Mouse (Mus musculus): ENCODE data around the gene Npas3. TPM values are rescaled to one million over a fixed set of nuclear protein-coding genes. Genes with fewer than 3 reads are reported as not detected.

Gene Npas3
- polyA plus RNA-seq, 1 experiment from 2014 or later = 2.6 TPM

- ATAC-seq = no peak
- Histone ChIP-seq H3K36me3 (no peaks in the 10 kb centered on the region), H3K27ac (no peak overlapping the region), H3K4me2 (replicated peaks) (peak overlapping the region; percentile 17; the same call in 1 of the 2 replicates), H3K4me3 (replicated peaks) (no peak overlapping the region), H3K4me1 (replicated peaks) (peaks cover 6% of the 10 kb centered on the region; the same call in 1 of the 2 replicates), H3K9ac (no peak overlapping the region), H3K9me3 (no peaks in the 10 kb centered on the region), H3K27me3 (replicated peaks) (no peaks in the 10 kb centered on the region)
- 56% methylated on average over 16 of the region's 16 CpGs for WGBS
Observed at GRCm38 (mm10) chr12:53297946-53298840, 49.7 kb downstream of the Npas3 start.

GRCm38 (mm10) chr12:53300964-53301363 is 52.5 kb downstream of the Npas3 start:
- Histone ChIP-seq H3K27ac (no peak overlapping the region), H3K4me2 (replicated peaks) (no peak overlapping the region), H3K4me1 (replicated peaks) (peaks cover 4% of the 10 kb centered on the region; the same call in 1 of the 2 replicates), H3K27me3 (replicated peaks) (no peaks in the 10 kb centered on the region), H3K36me3 (no peaks in the 10 kb centered on the region), H3K4me3 (replicated peaks) (no peak overlapping the region), H3K9me3 (no peaks in the 10 kb centered on the region), H3K9ac (no peak overlapping the region)
- ATAC-seq = no peak
- 68% methylated on average over 2 of the region's 2 CpGs for WGBS

GRCm38 (mm10) chr12:53302129-53302528 is 53.7 kb downstream of the Npas3 start:
- H3K4me3 ChIP-seq (replicated peaks) = no peak overlapping the region
- no peak overlapping the region for H3K9ac ChIP-seq
- H3K36me3 ChIP-seq = no peaks in the 10 kb centered on the region
- H3K27ac ChIP-seq = no peak overlapping the region
- peaks cover 4% of the 10 kb centered on the region; the same call in 1 of the 2 replicates for H3K4me1 ChIP-seq (replicated peaks)
- H3K4me2 ChIP-seq (replicated peaks) = no peak overlapping the region
- H3K9me3 ChIP-seq = no peaks in the 10 kb centered on the region
- WGBS = 81% methylated on average over 3 of the region's 3 CpGs
- no peaks in the 10 kb centered on the region for H3K27me3 ChIP-seq (replicated peaks)
- no peak for ATAC-seq

- WGBS = 37% methylated on average over 2 of the region's 2 CpGs
Observed at GRCm38 (mm10) chr12:53316715-53317114, 68.2 kb downstream of the Npas3 start.

GRCm38 (mm10) chr12:53317801-53318200 is 69.3 kb downstream of the Npas3 start:
- Histone ChIP-seq H3K27me3 (replicated peaks) (no peaks in the 10 kb centered on the region), H3K9me3 (no peaks in the 10 kb centered on the region), H3K4me1 (replicated peaks) (no peaks in the 10 kb centered on the region), H3K4me3 (replicated peaks) (no peak overlapping the region), H3K27ac (no peak overlapping the region), H3K9ac (no peak overlapping the region), H3K4me2 (replicated peaks) (no peak overlapping the region), H3K36me3 (no peaks in the 10 kb centered on the region)
- 47% methylated on average over 3 of the region's 3 CpGs for WGBS
- no peak for ATAC-seq

More at GRCm38 (mm10) chr12:53316715-53317114, 68.2 kb downstream of the Npas3 start:
- no peaks in the 10 kb centered on the region for H3K9me3 ChIP-seq
- no peak overlapping the region for H3K27ac ChIP-seq
- no peaks in the 10 kb centered on the region for H3K27me3 ChIP-seq (replicated peaks)
- H3K9ac ChIP-seq = no peak overlapping the region
- no peak for ATAC-seq
- no peaks in the 10 kb centered on the region for H3K4me1 ChIP-seq (replicated peaks)
- no peak overlapping the region for H3K4me3 ChIP-seq (replicated peaks)
- H3K4me2 ChIP-seq (replicated peaks) = no peak overlapping the region
- no peaks in the 10 kb centered on the region for H3K36me3 ChIP-seq

- Histone ChIP-seq H3K27ac (no peak overlapping the region), H3K36me3 (no peaks in the 10 kb centered on the region), H3K4me1 (replicated peaks) (no peaks in the 10 kb centered on the region), H3K27me3 (replicated peaks) (no peaks in the 10 kb centered on the region), H3K4me3 (replicated peaks) (no peak overlapping the region), H3K9me3 (no peaks in the 10 kb centered on the region), H3K9ac (no peak overlapping the region), H3K4me2 (replicated peaks) (no peak overlapping the region)
- ATAC-seq = 0 out of 2 replicates have a peak, but pooled peaks have one; percentile 36
- whole genome bisulfite sequencing = 45% methylated on average over 2 of the region's 2 CpGs
Observed at GRCm38 (mm10) chr12:53320526-53320925, 72.0 kb downstream of the Npas3 start.

GRCm38 (mm10) chr12:53321018-53321417 is 72.5 kb downstream of the Npas3 start:
- H3K9me3 ChIP-seq = no peaks in the 10 kb centered on the region
- no peak overlapping the region for H3K4me2 ChIP-seq (replicated peaks)
- H3K36me3 ChIP-seq = no peaks in the 10 kb centered on the region
- no peak for ATAC-seq
- 62% methylated on average over 12 of the region's 12 CpGs for WGBS
- no peak overlapping the region for H3K9ac ChIP-seq
- no peaks in the 10 kb centered on the region for H3K4me1 ChIP-seq (replicated peaks)
- H3K27ac ChIP-seq = no peak overlapping the region
- no peak overlapping the region for H3K4me3 ChIP-seq (replicated peaks)
- H3K27me3 ChIP-seq (replicated peaks) = no peaks in the 10 kb centered on the region

GRCm38 (mm10) chr12:53321944-53322343 is 73.5 kb downstream of the Npas3 start:
- Histone ChIP-seq H3K9me3 (no peaks in the 10 kb centered on the region), H3K9ac (no peak overlapping the region), H3K4me2 (replicated peaks) (no peak overlapping the region), H3K27me3 (replicated peaks) (no peaks in the 10 kb centered on the region), H3K4me1 (replicated peaks) (no peaks in the 10 kb centered on the region), H3K27ac (no peak overlapping the region), H3K36me3 (no peaks in the 10 kb centered on the region), H3K4me3 (replicated peaks) (no peak overlapping the region)
- ATAC-seq = no peak
- 88% methylated on average over 2 of the region's 2 CpGs for WGBS

- Histone ChIP-seq H3K4me3 (replicated peaks) (no peak overlapping the region), H3K27me3 (replicated peaks) (no peaks in the 10 kb centered on the region), H3K9ac (no peak overlapping the region), H3K36me3 (no peaks in the 10 kb centered on the region), H3K9me3 (no peaks in the 10 kb centered on the region), H3K4me1 (replicated peaks) (no peaks in the 10 kb centered on the region), H3K4me2 (replicated peaks) (no peak overlapping the region), H3K27ac (0 out of 2 replicates have a peak overlapping the region, but pooled peaks have one; percentile 37)
- ATAC-seq = no peak
- 23% methylated on average over 3 of the region's 3 CpGs for WGBS
Observed at GRCm38 (mm10) chr12:53327653-53328188, 79.2 kb downstream of the Npas3 start.

GRCm38 (mm10) chr12:53328257-53328736 is 79.8 kb downstream of the Npas3 start:
- Histone ChIP-seq H3K9me3 (no peaks in the 10 kb centered on the region), H3K4me3 (replicated peaks) (no peak overlapping the region), H3K27me3 (replicated peaks) (no peaks in the 10 kb centered on the region), H3K27ac (0 out of 2 replicates have a peak overlapping the region, but pooled peaks have one; percentile 37), H3K36me3 (no peaks in the 10 kb centered on the region), H3K9ac (no peak overlapping the region), H3K4me1 (replicated peaks) (no peaks in the 10 kb centered on the region), H3K4me2 (replicated peaks) (no peak overlapping the region)
- 20% methylated on average over 5 of the region's 5 CpGs for WGBS
- ATAC-seq = 0 out of 2 replicates have a peak, but pooled peaks have one; percentile 23

GRCm38 (mm10) chr12:53330141-53330540 is 81.7 kb downstream of the Npas3 start:
- Histone ChIP-seq H3K9ac (no peak overlapping the region), H3K4me3 (replicated peaks) (no peak overlapping the region), H3K36me3 (no peaks in the 10 kb centered on the region), H3K4me1 (replicated peaks) (no peaks in the 10 kb centered on the region), H3K27me3 (replicated peaks) (no peaks in the 10 kb centered on the region), H3K9me3 (no peaks in the 10 kb centered on the region), H3K27ac (no peak overlapping the region), H3K4me2 (replicated peaks) (no peak overlapping the region)
- ATAC-seq = no peak
- WGBS = 88% methylated on average over 6 of the region's 6 CpGs

GRCm38 (mm10) chr12:53331391-53331790 is 82.9 kb downstream of the Npas3 start:
- H3K9me3 ChIP-seq = no peaks in the 10 kb centered on the region
- no peak overlapping the region for H3K4me2 ChIP-seq (replicated peaks)
- H3K9ac ChIP-seq = no peak overlapping the region
- 77% methylated on average over 9 of the region's 9 CpGs for WGBS
- ATAC-seq = no peak
- no peaks in the 10 kb centered on the region for H3K4me1 ChIP-seq (replicated peaks)
- no peak overlapping the region for H3K27ac ChIP-seq
- H3K4me3 ChIP-seq (replicated peaks) = no peak overlapping the region
- H3K36me3 ChIP-seq = no peaks in the 10 kb centered on the region
- H3K27me3 ChIP-seq (replicated peaks) = no peaks in the 10 kb centered on the region
